Mouse (Mus musculus): Measurements from ENCODE around the gene Pkp1. TPM values are rescaled to one million over a fixed set of nuclear protein-coding genes. Genes with fewer than 3 reads are reported as not detected.

Pkp1 gene
- total and polyA plus RNA-seq, 3 experiments = 0.05 TPM; not detected in 2

- TF ChIP-seq GATA1 (IDR thresholded peaks at IDR 0.05; ENCODE audit: borderline replicate concordance, low read length) (no peak), CTCF (IDR thresholded peaks at IDR 0.05; ENCODE audit: low read depth, low read length) (no peak), POLR2AphosphoS5 (IDR thresholded peaks at IDR 0.05; ENCODE audit: insufficient replicate concordance, low read depth, low read length) (no peak), TAL1 (conservative IDR thresholded peaks at IDR 0.05; ENCODE audit: low read depth, low read length) (no peak), GATA2 (IDR thresholded peaks at IDR 0.05; ENCODE audit: borderline replicate concordance, low read depth, low read length) (no peak)
- no peaks in the 10 kb centered on the region for H3K9me3 ChIP-seq (replicated peaks)
- no peak for ATAC-seq (ENCODE audit: extremely low read depth, insufficient number of reproducible peaks, low FRiP score, poor library complexity, severe bottlenecking)
- DNase-seq (ENCODE audit: low spot score) = peak; percentile 20
- no peaks in the 10 kb centered on the region for H3K36me3 ChIP-seq (replicated peaks)
- H3K4me1 ChIP-seq (ENCODE audit: insufficient read depth, low read depth, low read length) = no peaks in the 10 kb centered on the region
- peaks cover 25% of the 10 kb centered on the region for H3K27me3 ChIP-seq (ENCODE audit: insufficient read depth, low read length)
- no peak overlapping the region for H3K4me3 ChIP-seq (ENCODE audit: low read depth, low read length)
These were observed 68.1 kb downstream of the Pkp1 start for GRCm38 (mm10) chr1:135850722-135851512.

DNA sequence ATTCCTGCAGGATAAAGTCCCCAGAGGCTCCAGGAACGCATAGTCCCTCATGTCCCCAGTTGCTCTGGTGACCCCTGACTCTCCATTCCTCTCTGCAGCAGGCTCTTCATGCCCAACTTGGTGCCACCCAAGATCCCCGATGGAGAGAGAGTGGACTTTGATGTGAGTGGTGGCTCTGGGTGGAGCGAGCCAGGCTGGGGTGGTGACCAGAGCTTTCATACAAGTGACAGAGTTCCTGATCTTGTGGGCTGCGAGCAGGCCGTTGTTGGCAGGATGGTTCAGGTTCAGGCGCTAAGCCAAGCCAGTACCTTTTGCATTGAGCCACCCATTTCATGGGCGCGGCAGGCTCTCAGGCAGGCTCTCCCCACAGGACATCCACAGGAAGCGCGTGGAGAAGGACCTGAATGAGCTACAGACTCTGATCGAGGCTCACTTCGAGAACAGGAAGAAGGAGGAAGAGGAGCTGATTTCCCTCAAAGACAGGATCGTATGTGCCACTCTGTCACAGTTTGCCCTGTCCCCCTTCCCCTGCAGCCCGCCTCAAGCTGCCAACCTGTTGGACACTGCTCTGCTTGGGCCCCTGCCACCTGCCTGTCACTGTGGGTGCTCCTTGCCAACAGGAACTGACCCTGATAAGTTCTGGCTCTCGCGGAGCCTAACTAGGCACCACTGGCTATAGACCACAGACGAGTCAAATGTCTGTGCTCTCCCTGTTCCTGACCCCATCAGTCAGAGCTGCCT is 71.2 kb downstream of the Pkp1 start:
- TF ChIP-seq POLR2AphosphoS5 (IDR thresholded peaks at IDR 0.05; ENCODE audit: insufficient replicate concordance, low read depth, low read length) (peak; percentile 9; the same call in 1 of the 2 replicates), GATA2 (IDR thresholded peaks at IDR 0.05; ENCODE audit: borderline replicate concordance, low read depth, low read length) (no peak)
- ATAC-seq (ENCODE audit: extremely low read depth, insufficient number of reproducible peaks, low FRiP score, poor library complexity, severe bottlenecking) (no peak), DNase-seq (ENCODE audit: low spot score) (no peak)
- H3K27me3 ChIP-seq (ENCODE audit: insufficient read depth, low read length) = peaks cover 27% of the 10 kb centered on the region
- no peaks in the 10 kb centered on the region for H3K4me1 ChIP-seq (ENCODE audit: insufficient read depth, low read depth, low read length)
- no peaks in the 10 kb centered on the region for H3K36me3 ChIP-seq (replicated peaks)
- no peak overlapping the region for H3K4me3 ChIP-seq (ENCODE audit: low read depth, low read length)
- no peaks in the 10 kb centered on the region for H3K9me3 ChIP-seq (replicated peaks)

DNA sequence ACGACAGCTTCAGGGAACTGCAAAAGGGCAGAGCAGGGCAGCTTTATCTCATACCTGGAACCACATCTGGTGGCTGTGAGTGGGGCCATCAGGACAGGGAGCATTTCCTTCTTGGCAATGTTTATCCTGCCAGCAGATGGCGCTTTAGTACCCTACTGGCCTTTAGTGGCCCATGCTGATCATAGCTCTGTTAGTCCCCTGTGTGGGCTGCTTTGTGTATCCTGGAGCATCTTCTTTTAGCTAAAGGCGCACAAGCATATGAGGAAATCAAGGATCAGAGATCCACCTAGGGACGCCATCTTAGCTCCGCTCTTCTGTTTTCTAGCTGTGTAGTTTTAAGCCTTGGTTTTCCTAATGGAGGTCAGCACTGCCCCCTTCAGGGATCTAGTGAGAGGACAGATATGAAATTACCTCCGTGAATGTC is 71.9 kb downstream of the Pkp1 start:
- DNase-seq (ENCODE audit: low spot score) = peak; percentile 66
- Histone ChIP-seq H3K4me1 (ENCODE audit: insufficient read depth, low read depth, low read length) (no peaks in the 10 kb centered on the region), H3K9me3 (replicated peaks) (no peaks in the 10 kb centered on the region), H3K4me3 (ENCODE audit: low read depth, low read length) (no peak overlapping the region), H3K36me3 (replicated peaks) (no peaks in the 10 kb centered on the region), H3K27me3 (ENCODE audit: insufficient read depth, low read length) (peaks cover 27% of the 10 kb centered on the region)
- TF ChIP-seq POLR2AphosphoS5 (IDR thresholded peaks at IDR 0.05; ENCODE audit: insufficient replicate concordance, low read depth, low read length) = no peak
- peak; percentile 76 for TF ChIP-seq CTCF (IDR thresholded peaks at IDR 0.05; ENCODE audit: low read depth, low read length)
- peak; percentile 40; the same call in 1 of the 2 replicates for ATAC-seq (ENCODE audit: extremely low read depth, insufficient number of reproducible peaks, low FRiP score, poor library complexity, severe bottlenecking)

DNA sequence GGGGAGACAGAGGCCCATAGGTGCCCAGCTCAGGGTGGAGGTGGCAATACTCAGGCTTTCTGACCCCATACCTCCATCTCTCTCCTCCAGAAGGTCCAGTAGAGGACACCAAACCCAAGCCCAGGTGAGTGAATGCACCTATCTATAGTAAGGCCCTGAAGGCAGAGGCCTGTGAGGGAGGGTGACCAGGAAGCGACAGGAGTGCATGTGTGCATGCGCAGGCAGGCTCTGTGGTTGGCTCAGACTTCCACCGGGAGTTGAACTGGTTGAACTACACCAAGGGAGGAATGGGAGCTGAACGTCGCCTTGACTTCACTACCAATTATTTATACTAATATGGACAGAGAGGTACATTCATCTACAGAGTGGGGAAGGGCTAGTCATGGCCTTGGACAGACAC is 72.4 kb downstream of the Pkp1 start:
- H3K4me3 ChIP-seq (ENCODE audit: low read depth, low read length) = no peak overlapping the region
- no peaks in the 10 kb centered on the region for H3K9me3 ChIP-seq (replicated peaks)
- no peaks in the 10 kb centered on the region for H3K36me3 ChIP-seq (replicated peaks)
- TF ChIP-seq POLR2AphosphoS5 (IDR thresholded peaks at IDR 0.05; ENCODE audit: insufficient replicate concordance, low read depth, low read length) = no peak
- no peak for TF ChIP-seq CTCF (IDR thresholded peaks at IDR 0.05; ENCODE audit: low read depth, low read length)
- TF ChIP-seq TAL1 (conservative IDR thresholded peaks at IDR 0.05; ENCODE audit: low read depth, low read length) = no peak
- TF ChIP-seq GATA2 (IDR thresholded peaks at IDR 0.05; ENCODE audit: borderline replicate concordance, low read depth, low read length) = no peak
- TF ChIP-seq GATA1 (IDR thresholded peaks at IDR 0.05; ENCODE audit: borderline replicate concordance, low read length) = no peak
- H3K4me1 ChIP-seq (ENCODE audit: insufficient read depth, low read depth, low read length) = no peaks in the 10 kb centered on the region
- ATAC-seq (ENCODE audit: extremely low read depth, insufficient number of reproducible peaks, low FRiP score, poor library complexity, severe bottlenecking) = no peak
- DNase-seq (ENCODE audit: low spot score) = no peak
- H3K27me3 ChIP-seq (ENCODE audit: insufficient read depth, low read length) = peaks cover 25% of the 10 kb centered on the region

- no peaks in the 10 kb centered on the region for H3K36me3 ChIP-seq (replicated peaks)
- no peak for TF ChIP-seq TAL1 (conservative IDR thresholded peaks at IDR 0.05; ENCODE audit: low read depth, low read length)
- TF ChIP-seq CTCF (IDR thresholded peaks at IDR 0.05; ENCODE audit: low read depth, low read length) = no peak
- no peak for TF ChIP-seq POLR2AphosphoS5 (IDR thresholded peaks at IDR 0.05; ENCODE audit: insufficient replicate concordance, low read depth, low read length)
- TF ChIP-seq GATA2 (IDR thresholded peaks at IDR 0.05; ENCODE audit: borderline replicate concordance, low read depth, low read length) = no peak
- TF ChIP-seq GATA1 (IDR thresholded peaks at IDR 0.05; ENCODE audit: borderline replicate concordance, low read length) = no peak
- no peaks in the 10 kb centered on the region for H3K9me3 ChIP-seq (replicated peaks)
- H3K27me3 ChIP-seq (ENCODE audit: insufficient read depth, low read length) = peaks cover 31% of the 10 kb centered on the region
- no peak for ATAC-seq (ENCODE audit: extremely low read depth, insufficient number of reproducible peaks, low FRiP score, poor library complexity, severe bottlenecking)
- no peak for DNase-seq (ENCODE audit: low spot score)
- no peaks in the 10 kb centered on the region for H3K4me1 ChIP-seq (ENCODE audit: insufficient read depth, low read depth, low read length)
- H3K4me3 ChIP-seq (ENCODE audit: low read depth, low read length) = no peak overlapping the region
These were observed 74.5 kb downstream of the Pkp1 start for GRCm38 (mm10) chr1:135844481-135844880.

- ATAC-seq (ENCODE audit: extremely low read depth, insufficient number of reproducible peaks, low FRiP score, poor library complexity, severe bottlenecking) = no peak
- H3K4me3 ChIP-seq (ENCODE audit: low read depth, low read length) = no peak overlapping the region
- H3K9me3 ChIP-seq (replicated peaks) = no peaks in the 10 kb centered on the region
- peaks cover 31% of the 10 kb centered on the region for H3K27me3 ChIP-seq (ENCODE audit: insufficient read depth, low read length)
- TF ChIP-seq GATA2 (IDR thresholded peaks at IDR 0.05; ENCODE audit: borderline replicate concordance, low read depth, low read length) = no peak
- no peaks in the 10 kb centered on the region for H3K4me1 ChIP-seq (ENCODE audit: insufficient read depth, low read depth, low read length)
- no peak for DNase-seq (ENCODE audit: low spot score)
- no peaks in the 10 kb centered on the region for H3K36me3 ChIP-seq (replicated peaks)
These were observed 75.3 kb downstream of the Pkp1 start for GRCm38 (mm10) chr1:135843519-135844262.
